Mouse (Mus musculus): ENCODE data around the gene Fam217b.

Gene Fam217b

DNA sequence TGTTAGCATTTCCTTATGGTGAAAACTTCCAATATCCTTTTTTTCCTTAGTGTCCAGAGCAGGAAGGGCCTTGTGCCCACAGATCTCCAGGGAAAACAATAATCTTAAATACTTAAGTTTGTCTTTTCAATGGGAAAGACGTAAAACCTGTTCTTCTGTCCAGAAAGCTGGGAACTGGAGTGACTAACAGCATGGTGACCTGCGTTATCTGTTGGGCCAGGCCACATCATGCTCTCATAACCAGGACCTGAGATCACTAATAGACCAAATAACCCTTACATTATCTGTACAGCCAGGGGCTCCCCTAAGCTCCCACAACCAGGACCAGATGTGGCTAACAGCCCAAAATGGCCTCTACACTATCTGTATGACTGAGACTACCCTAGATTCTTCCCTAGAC, 19.6 kb downstream of the Fam217b start:
- no peak for ATAC-seq (ENCODE audit: insufficient number of reproducible peaks, low FRiP score, low TSS enrichment)

DNA sequence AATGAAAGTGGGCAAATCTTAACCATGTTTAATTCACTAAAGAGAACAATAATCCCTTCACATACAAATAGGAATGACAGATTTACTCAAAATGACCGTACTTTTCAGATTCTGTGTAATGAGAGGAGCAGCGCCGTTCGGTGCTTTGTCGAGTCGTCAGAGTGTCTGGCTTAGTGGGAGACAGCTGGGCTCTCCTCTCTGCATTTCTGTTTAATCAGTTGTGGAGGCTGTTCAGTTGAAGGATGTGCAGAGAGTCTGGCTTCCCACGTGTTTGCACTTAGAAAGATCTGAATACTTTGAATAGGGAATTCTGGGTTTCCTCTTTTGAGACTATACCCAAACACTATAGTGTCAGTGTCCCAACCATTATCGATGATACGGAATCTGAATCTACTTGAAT, 23.0 kb downstream of the Fam217b start:
- no peak for ATAC-seq (ENCODE audit: insufficient number of reproducible peaks, low FRiP score, low TSS enrichment)

DNA sequence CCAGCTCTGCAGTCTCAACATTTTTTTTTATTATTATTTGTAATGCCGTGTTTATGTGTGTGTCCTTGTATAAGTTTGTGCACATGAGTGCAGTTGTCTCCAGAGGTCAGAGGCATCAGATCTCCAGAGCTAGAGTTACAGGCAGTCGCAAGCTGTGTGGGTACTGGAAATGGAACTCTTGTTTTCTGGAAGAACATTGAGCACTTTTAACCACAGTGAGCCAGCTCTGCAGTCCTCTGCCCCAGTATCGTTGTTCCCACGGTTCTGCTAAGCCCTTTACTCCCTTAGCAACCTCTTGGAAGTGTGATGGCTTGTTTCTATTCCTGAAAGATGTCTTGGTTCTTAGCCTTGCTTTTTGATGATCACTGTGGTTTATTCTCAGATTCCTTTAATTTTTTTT, 35.1 kb downstream of the Fam217b start:
- ATAC-seq (ENCODE audit: insufficient number of reproducible peaks, low FRiP score, low TSS enrichment), result no peak

DNA sequence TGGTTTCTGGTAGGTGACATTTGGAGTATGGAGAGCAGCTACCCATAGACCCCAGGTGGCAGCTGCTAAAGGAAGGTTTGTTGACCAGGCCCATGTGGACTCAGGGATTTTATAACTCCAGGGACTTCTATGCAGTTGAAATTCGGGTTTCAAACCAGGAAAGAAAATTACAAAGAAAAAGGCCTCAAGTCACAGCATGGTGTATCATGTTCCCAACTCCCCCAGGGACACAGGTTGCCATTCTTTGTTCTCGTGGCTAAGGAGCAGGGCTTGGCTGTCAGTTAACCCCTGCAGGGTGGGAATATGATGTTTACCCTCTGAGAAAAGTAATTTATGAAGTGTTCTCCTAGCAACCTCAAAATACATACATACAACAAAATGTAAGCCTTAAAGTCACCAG, 35.9 kb downstream of the Fam217b start:
- ATAC-seq (ENCODE audit: insufficient number of reproducible peaks, low FRiP score, low TSS enrichment), result no peak

DNA sequence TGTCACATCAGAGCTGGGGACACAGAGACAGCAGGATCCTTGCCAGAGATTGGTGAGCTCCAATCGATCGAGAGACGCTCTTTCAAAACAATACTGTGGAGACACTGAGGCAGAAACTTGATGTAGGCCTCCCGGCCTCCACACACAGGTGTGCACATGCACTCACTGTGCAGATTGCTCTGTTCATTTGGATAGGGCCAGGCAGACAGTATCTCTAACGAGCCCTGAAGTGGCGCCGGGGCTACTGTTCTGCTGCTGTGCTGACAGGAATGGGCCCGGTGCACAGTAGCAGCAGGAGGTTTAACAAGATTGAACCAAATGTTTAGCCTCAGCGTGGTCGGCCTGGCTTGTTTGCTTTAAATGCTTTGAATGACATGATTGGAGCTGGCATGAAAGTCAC, 36.6 kb downstream of the Fam217b start:
- ATAC-seq (ENCODE audit: insufficient number of reproducible peaks, low FRiP score, low TSS enrichment), result no peak

DNA sequence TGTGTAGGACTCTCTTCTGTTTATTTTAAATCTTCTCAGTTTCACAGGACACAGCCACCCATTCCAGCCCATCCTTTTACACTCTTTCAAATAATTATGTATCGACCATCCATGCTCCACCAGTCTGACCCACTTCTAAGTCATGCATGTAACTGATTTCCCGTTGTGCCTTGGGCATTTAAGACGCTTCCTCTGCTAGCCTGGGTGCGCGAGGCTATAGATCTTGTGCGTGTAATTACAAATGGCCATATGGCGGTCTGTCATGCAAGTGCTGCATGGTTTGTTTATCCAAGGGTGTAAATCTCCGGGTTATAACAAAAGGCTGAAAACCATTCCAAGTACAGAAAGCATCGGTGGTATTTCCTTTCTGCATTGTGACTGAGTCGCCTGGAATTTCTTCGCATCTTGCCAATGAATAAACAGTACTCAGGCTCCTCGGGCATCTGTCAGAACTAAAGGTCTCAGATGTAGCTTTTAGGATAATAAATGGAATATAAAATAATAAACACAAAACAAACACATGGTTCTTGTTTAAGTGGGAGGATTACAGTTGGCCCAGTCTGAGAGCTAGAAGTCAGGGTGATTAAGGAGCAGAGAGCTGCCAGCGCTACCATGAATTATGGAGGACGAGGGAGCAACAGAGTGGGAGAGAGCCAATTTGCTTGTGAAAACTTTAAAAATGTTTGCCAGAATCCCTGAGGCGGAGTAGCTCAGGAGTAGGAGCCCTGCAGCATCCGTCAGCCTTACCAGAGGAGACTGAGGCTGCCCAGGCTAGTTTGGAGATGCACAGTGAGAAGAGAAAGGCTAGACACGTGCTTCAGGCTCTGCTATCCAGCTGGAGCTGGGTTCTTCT, 40.6 kb downstream of the Fam217b start:
- ATAC-seq (ENCODE audit: insufficient number of reproducible peaks, low FRiP score, low TSS enrichment), result no peak

DNA sequence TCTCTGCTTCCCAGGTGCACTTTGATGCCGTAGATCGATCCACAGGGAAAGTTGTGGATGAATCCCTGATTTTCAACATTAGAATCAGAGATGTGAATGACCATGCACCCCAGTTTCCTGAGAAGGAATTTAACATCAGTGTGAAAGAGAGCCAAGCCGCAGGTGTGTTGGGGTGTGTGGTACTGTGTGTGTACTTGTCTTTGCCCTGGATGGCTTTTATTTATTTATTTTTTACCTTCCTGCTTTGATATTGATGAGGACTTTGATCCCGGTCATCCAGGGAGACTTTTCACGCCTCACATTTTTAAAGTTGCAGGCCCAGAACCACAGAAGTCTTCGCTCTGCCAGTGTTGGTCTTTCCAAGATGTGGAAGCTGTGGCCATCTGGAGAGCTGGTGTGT, 43.1 kb downstream of the Fam217b start:
- ATAC-seq (ENCODE audit: insufficient number of reproducible peaks, low FRiP score, low TSS enrichment), result no peak

DNA sequence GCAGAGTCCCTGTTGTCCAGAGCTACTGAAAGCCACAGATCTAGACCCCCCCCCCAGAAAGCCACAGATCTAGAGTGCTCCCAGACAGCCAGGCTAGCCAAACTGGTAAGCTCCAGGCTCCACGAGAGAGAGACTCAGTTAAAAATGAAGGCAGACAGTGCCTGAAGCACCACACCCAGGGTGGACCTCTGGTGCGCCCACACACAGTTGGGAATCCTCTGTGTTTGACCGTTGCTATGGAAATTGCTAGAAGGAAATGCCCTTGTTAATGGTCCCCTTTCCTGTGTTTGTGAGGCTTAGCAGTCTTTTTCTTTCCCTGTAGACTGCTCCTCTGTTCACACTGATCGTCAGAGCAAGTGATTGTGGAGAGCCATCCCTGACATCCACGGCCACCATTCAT, 46.0 kb downstream of the Fam217b start:
- ATAC-seq (ENCODE audit: insufficient number of reproducible peaks, low FRiP score, low TSS enrichment), result no peak

DNA sequence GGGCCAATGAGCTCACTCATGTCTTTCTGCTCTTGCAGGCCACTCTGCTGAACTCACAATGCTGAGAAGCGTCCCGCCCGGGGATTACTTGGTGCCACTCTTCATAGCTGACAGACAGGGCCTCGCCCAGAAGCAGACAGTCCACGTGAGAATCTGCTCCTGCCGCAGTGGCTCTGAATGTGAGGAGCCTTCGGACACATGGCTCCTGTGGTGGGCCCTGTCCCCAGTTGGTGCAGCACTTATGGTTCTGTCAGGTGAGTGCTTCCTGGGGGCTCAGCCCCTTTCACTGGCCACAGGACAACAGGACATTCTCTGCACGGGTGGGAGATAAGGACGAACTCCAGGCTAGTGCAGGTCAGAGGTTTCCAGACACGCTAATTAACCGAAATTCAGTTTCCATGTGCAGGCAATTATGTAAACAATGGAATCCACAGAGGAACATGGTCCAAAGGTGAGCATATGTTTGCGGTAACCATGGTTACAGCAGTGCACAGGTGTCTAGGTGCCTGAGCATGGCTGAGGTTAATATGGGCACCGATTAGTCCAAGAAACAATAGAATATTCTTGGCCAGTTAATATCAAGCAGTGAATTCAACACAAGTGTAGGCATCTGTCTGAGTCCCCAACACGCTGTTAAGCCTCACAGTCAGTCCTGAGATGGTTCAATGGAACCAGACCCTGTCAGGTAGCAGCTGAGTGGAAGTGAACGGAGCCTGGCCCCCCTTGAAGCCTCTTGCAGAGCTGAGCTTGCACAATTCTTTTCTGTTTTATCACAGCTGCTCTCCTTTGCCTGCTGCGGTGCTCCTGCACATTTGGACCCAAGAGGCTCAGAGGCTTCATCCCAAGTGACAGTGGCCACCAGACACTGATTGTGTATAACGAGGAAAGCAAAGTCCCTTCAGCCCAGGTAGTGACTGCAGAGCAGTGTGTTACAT, 57.5 kb downstream of the Fam217b start:
- ATAC-seq (ENCODE audit: insufficient number of reproducible peaks, low FRiP score, low TSS enrichment), result no peak

DNA sequence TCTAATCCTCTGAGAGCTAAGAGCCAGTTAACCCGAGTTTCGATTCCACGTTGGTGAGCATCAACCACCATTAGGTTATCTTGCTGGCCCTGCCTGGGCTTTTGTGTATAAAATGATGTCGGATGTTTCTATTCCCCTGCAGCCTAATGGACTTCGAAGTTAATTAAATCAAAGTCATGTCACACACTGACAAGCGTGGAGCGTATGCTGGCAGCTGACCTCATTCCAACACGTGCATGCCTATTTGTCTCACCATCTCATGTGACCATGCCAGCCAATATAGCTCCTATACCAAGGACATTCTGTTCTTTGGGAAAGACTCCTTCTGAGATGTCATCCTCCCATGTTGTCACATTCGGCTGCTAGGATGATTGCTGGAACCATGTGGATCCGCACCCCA, 59.6 kb downstream of the Fam217b start:
- no peak for ATAC-seq (ENCODE audit: insufficient number of reproducible peaks, low FRiP score, low TSS enrichment)

All from cerebellum, adult (tissue).